7 mouse cellular contexts compared by ENCODE assay signal in genomic region chrX:99136431-99136966, GRCm38 (mm10). TPM values are rescaled to one million over a fixed set of nuclear protein-coding genes. Genes with fewer than 3 reads are reported as not detected.
DNase-seq lines count a peak whose midpoint lies in the region.

No protein-coding gene starts in this region.

- DNase-seq in 3134 (ENCODE audit: extremely low read depth, insufficient read length, low spot score) (peak; percentile 74), 3T3-L1 (ENCODE audit: low read depth, low spot score) (peak; percentile 57)
- DNase-seq in cerebellum, adult 18-20 months, result peak; percentile 25 to 41
- peak; percentile 38 for DNase-seq in gastrocnemius, postnatal 10 days
- DNase-seq in kidney, adult 9 months, result peak; percentile 33
- DNase-seq in lung, postnatal 36 days, result peak; percentile 33
- peak; percentile 12 for DNase-seq in thymus, postnatal 0 days (ENCODE audit: low spot score)

RNA-seq across cellular contexts. Expression of gene Efnb1, which starts 0.6 kb away (rescaled TPM):
- 10 to 100 TPM; 11.3 to 17.0 TPM for total RNA-seq in gastrocnemius, postnatal 10 days (2021)
- 4.8 and 5.0 TPM in 2 replicates for polyA plus RNA-seq in thymus, postnatal 0 days (2015; fragmentation: Nextera tagmentation; extraction: Ambion mirVana)

Comparison
In these comparisons a context has a peak if more than half of its experiments do, and no peak if none do; other contexts are left out.
1. Peak in every context shown above with its lines: DNase-seq.
2. DNase-seq: peak in every context shown above with its lines; median percentile 74 in 3134; 57 in 3T3-L1; 38 in gastrocnemius, postnatal 10 days; 33 in cerebellum, adult 18-20 months; 33 in kidney, adult 9 months; 33 in lung, postnatal 36 days; 12 in thymus, postnatal 0 days.